Mouse (Mus musculus) layer of hippocampus, adult 8-10 months (tissue): ENCODE results near the gene Slco2b1. TPM values are rescaled to one million over a fixed set of nuclear protein-coding genes. Genes with fewer than 3 reads are reported as not detected.
"Not testable (repeated sequence)": the region's sequence is repeated elsewhere in the genome, so short reads cannot be mapped to it uniquely, and the experiment has no call there.

Experiments
- DNase-seq, 2 experiments: peaks; one replicate each; pipeline ENCODE4 v3.0.0; 2022; ENCODE audit warnings: low spot score in 2 of 2
- total RNA-seq, 4 experiments: library from RNA; stranded (reverse); gene quantifications; 2 replicates each; pipeline ENCODE4 v1.2.4; 2022

The Slco2b1 gene
- total RNA-seq: 10 to 100 TPM; 11.6 to 32.5 (median 21.0) TPM

DNA sequence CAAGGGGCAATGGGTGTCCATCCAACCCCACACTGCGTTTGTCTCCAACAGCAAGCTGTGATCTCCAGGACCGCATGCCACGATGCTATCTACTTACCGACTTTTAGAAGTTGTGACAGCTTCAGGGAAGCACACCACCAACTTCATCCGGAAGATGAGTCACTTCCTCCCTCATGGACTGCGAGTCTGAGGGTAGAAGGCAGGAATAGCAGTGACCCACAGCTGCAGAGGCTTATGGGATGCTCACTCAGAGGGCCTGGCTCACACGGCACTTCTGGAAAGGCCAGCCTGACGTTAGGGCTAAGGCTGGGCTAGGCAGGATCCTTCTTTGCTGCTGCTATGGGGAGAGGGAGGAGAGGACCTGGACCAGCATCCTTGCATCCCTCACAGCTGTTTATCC is at the start of gene Slco2b1:
Gene Slco2b1, minus strand, starts transcription at position 175 of the 400 bp plus-strand sequence.
- DNase-seq: no peak

DNA sequence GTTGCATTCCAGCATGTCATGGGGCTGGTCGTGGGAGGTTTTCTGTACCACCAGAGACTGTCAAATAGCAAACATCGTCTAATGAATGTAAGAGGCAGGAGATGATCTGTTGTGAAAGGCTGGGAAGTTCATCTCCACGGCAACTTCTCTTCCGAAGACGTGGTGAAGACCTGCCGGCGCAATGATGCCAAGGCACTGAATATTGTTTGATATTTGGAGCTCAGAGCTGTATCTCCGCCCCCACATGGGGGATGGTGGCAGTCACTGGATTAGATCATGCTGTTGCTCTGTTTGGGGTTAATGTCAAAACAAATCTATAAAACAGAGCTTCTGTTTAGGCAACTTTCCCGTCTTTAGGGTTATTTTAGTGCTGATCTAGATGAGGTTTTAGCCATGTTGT is 28.1 kb upstream of the Slco2b1 start:
- peak; percentile 16 to 17 for DNase-seq

DNA sequence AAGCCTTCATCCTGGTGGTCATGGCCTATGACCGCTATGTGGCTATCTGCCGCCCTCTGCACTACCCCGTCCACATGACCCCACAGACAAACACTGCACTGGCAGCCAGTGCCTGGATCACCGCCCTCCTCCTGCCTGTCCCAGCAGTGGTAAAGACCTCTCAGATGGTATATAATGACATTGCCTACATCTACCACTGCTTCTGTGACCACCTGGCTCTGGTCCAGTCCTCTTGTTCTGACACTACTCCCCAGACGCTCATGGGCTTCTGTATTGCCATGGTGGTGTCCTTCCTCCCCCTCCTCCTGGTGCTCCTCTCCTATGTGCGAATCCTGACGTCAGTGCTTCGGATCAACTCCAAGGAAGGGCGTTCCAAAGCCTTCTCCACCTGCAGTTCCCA is 24.4 kb upstream of the Slco2b1 start:
- not testable (repeated sequence) for DNase-seq

DNA sequence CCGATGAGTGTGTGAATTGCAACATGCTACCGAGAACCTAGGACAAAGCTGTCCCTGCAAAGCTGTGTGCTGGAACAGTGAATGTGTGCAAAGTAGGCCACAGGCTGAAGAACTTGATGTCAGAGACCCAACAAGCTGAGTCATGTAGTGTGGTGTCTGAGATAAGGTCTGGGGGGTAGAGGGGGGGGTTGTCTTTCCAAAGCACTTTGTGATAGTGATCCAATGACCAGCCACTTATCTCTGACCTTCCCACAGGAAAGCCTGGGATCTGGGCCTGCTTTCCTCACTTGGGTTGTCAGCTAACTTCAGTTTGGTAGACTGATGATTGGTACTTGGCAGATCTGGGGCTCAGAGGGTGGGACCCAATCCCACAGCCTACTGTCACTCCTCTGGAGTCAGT is 23.5 kb upstream of the Slco2b1 start:
- no peak for DNase-seq

DNA sequence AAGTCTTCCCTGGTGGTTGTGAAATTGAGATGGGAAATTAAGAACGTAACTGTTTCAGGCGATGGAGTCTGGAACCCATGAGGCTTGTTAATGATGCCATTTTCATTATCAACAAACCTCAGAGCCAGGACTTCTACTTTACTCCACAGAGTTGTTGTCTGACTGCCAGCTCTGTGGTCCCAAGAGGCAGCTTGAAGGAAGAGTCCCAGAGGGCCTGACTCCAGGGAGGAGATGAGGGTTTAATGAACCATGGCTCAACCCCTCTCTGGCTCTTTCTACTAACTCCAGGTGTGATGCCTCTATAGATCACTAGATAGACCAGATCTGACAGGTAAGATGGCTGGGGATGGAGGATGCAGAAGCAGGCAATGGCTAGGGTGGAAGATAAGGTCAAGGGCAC is 18.8 kb upstream of the Slco2b1 start, which contains the start of gene Olfr520:
Gene Olfr520, plus strand, starts transcription at position 301 of the 400 bp plus-strand sequence.
- DNase-seq: no peak

DNA sequence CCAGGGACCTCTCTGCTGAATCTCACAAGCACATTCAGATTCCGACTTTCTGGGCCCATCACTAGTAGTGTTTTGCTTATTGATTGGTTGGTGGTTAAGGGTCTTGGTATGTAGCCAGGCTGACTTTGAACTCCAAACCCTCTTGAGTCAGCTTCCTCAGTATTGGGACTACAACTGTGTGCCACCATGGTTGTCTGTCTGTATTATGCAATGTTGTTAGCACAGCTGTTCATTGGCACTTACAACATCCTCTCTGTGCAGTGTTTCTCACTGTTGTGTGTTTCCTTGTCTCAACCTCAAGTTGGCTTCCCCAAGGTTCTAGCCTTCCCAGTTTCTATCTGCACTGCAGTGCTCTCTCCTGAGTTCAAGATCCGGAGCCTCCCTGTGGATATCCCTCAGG is 5.4 kb upstream of the Slco2b1 start:
- DNase-seq: no peak

DNA sequence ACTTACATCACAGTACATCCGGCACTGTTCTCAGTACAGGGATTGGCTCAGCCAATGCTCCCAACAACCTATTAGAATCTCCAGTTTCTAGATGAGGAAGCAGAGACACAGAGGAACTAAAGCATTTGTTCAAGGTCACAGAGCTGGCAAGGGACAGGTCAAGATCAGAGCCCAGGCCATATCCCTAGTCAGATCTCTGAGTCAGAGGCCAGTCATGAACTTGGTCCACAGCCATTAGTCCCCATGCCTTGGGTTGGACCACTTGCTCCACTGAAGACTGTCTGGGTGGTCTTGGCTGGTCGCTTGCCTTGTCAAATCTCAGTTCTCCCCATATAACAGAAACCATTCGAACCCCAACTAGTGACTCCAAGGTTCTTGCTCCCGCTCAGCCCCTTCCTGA is 1.3 kb upstream of the Slco2b1 start:
- no peak for DNase-seq

DNA sequence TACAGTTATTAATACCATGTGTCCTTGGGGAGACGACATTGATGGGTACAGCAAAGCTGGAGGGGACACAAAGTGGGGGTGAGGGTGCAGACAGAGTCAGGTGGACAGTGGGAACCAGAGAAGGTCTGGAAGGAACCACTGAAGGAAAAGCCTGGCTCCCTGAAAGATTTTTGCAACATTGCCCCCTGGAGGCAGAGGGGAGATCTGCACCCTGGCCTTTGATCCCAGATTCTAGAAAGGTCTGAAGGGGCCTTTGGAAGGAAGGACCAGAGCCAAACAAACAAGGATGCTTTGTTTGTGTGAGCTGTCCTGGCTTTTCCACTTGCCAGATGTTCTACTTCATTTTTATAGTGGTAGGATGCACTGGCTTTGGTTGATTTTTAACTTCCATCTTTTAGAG is 664 bp downstream of the Slco2b1 start:
- peak in 1 of 2 experiments; percentile 56 for DNase-seq

DNA sequence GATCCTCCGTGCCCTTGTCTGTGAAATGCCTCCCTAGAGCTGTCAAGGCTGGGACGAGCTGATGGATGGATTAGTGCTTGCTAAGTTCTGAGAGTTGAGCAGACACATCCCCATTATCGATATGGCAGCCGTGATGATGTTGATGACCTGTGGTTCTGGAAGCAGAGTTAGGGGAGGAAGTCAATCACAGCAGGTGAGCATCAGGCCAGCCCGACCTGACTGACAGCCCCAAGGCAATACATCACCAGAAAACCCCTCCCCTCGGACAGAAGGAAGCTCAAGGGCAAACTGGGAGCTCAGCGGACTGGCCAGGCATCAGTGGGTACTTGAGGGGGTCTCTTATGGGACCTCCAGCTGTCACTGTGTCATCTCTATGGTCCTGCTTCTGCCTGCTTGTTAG is 1.1 kb downstream of the Slco2b1 start:
- no peak for DNase-seq

DNA sequence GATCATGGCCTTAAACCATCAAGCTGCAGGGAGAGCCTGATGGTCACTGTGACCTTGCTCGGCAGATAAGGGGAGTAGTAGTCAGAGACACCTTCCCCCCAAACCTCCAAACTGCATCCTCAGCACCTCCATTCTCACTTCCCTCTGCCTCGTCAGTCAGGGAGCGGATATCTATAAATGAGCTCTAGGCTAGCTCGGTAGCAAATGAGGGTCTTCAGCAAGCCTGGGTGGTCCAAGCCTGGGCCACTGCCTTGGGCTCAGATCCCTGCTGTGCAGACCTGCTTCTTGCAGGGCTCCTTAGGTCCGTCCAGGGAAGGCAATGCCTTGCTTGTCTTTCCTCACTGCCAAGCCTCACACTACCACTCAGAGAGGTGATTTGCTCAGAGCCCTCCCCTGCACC is 2.4 kb downstream of the Slco2b1 start:
- no peak for DNase-seq

DNA sequence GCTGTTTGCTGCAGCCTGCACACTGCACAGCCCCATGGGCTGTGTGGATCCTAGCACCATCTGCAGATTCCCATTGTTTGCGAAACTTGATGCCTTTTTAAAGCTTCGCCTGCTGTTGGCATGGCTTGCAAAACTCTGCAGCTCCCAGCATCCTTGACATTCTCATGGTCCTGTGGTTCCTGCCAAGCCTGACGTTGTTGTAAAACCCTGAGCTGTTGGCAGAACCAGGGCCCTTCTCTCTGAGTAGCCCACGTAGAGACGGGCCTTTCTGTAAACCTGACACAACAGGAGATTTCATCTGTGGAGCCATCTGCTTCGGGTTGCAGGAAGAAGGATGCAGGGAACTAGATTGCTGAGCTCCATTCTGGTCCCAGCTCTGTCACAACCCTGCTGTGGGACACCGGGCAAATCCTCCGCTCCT is 2.8 kb downstream of the Slco2b1 start:
- peak; percentile 85 to 87 for DNase-seq

DNA sequence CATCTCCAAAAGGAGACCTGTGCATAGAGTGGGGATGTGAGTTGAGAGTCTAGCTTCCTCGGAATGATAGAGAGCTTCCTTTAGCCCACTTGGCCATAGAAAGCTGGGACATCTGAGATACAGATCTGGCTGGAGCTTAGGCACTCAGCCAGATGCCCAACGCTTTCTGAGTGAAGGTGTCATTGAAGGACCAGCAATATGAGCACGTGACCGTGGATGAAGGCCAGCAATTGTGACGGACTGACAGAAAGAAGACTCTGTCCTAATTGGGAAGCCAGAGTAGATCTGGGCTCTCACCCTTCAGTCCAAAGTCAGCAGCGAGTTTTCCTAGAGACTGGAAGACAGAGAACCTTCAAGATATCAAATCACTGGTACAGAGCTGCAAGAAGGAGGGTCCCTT is 3.5 kb downstream of the Slco2b1 start:
- DNase-seq: no peak

DNA sequence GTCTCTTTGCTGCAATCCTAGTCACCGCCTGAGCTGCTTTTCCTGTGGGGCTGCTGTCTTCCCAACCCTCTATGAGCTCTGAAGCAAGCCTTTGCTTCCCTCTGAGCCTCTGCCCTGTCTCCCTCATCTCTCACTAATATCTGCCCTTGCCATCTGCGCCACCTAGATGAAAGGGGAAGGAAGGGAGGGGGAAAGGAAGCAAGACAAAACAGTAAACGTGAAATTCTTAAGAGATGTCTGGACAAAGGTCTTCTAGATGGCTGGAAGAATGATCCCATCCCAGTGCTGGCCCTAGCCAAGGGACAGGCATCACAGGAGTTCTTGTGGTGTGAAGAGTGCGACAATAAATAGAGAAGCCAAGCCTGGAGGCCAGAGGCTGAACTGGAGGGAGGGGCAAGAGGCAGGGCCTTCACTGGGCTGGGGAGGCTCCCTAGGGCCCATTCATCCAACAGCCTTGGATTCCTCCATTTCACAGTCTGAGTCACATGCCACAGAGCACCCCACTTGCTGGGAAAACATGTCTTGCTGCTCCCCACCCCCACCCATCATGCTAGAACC is 4.0 kb downstream of the Slco2b1 start:
- DNase-seq: no peak

DNA sequence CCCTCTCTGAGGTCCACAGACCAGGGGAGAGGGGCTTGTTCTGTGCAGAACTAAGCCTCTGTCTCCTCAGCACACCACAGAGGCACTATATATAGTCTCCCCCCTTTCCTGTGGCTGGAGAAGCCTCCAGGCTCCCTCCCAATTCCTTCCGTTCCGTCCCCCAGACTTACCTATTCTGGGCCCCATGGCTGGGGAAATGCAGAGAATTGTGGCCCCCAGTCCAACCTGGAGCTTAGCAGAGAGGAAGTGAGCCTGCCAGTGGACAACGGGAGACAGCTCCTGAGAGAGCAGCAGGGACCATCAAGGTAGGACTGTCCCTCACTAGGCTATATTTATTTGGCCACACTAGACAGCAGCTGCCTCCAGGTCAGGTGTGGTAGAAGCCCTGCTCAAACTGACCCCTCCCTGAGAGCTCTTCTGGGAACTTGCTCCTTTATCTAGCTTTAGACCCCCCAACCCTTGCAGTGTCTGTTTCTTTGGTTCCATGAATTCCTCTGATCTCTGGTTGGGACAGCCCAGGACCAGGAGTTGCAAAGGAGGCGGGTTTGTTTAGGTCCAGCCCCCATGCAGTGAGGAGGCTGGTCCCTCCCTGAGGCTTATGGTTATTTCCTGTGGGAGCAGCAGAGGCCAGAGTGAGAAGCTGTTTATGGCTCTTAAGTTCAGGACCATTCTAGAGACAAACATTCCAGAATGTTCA is 4.7 kb downstream of the Slco2b1 start:
- no peak for DNase-seq

DNA sequence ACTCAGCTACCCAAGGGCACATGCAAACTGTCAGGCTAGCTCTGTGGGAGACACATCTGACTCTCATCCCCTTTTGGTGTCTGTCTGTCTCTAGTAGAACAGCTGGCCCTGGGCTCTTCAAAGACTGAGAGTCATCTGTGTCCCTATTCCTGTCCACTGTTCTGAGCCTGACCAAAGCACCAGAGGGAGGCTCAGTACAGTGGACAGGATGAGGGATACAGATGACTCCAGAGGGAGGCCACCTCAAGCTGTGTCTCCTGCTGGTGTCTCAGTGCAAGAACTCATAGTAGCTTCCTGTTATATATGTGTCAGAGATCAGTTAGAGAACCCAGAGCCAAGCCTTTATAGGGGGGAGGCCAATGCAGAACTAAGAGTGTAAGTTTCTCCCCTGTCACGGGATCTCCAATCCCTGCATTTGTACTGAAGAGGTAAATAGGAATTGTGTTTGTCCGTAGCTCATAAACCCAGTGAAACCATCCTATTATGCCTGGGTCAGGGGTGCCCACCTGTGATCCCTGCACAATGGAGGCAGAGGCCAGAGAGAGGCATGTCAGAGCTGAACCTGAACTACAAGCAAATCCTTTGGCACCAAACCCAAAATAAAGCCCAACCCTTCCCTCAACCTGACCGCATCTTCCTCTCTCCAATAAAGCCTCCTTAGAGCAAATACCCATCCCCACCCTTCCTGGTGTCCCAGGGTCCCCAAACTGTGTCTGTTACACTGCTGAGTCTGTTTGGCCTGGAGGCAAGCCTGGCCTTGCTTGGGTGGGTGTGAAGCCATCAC is 6.2 kb downstream of the Slco2b1 start:
- DNase-seq: no peak

DNA sequence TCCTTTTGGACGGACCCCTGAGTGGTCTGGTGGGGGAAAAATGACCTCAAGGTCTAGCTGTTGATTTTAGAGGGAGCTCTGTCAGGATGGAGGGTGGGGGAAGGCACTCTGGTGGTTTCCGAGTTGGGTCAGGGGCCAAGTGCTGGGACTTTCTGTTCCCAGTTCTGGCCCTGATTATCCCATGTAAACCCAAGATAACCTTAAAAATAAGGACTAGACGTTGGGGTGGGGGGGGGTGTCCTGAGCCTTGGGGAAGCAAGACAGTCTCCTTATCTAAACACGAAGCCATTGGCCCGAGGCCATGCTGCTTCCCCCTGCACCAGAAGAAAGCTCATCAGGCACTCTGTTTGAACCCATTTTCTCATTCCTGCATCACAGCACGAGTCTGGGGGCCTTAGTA is 8.9 kb downstream of the Slco2b1 start:
- DNase-seq: no peak

DNA sequence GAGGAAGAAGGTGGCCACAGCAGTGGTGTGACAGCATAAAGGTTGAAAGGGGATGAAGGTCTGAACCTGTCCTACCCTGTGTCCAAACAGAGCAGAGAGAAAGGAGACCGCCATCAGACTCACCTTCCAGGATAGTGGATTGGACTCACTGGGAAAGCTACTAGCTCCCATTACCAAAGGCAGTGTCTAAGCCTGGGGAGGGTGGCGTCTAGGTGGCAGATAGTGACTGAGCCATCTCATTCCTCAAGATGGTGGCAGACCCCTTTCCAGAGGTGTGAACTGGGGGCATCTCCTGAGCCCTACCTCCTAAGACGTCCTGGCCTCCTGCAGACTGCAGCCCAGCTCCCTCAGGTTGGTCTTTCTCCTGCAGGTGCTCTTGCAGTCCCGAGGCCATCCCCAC is 10.5 kb downstream of the Slco2b1 start:
- no peak for DNase-seq

DNA sequence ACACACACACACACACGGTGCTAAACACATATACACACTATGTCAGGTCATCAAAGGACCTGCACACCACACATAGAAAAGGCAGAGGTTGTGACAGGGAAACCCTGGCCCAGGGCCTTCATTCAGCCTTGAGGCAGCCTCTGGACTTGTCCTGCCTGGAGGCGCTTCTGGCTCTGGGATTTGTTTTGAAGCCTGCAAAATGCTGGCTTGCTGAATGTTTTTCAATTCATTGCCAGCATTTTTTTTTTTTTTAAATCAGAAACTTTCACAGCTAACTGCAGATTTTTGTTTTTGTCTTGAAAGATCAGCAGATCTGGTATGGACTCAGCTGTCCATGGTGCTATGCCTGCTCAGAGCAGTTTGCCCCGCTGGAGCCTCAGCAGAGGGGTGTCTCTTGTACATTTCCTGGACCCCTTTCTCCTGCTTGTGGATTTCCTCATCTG is 11.4 kb downstream of the Slco2b1 start:
- no peak for DNase-seq

DNA sequence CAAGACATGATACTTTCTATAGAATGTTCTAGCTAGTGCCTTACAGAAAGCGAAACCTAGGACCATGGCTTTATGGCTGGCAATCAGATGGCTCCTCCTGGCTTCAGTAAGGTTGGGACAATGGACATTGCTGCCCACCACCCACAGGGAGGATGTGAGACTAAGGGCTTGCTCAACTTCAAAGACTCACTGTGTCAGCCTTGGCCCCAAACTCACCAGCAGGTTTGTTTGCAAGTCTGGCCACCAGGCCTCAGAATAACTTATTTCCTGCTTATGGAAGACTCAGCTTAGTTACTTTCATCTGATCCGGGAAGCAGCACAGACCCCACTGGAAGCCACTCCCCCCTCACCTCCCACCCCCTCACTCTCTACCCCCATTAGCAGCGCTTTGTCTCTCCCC is 12.0 kb downstream of the Slco2b1 start:
- no peak for DNase-seq

DNA sequence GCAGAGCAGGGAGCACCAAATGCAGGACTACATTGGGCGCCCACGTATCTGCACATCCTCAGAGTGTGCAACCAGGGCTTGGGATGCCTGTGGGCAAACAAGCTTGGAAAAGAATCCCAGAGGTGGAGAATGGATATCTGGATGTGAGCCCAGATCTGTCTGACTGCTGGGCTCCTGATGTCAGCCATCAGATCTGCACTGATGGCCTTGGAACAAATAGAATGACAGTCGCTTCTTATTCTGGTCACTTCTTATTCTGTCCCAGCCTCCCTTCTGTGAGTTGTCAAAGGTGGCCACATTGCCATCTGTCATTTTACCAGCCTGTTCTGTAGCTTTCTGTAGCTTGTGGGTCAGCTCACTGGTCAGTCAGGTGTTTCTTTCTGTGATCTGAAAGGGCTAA is 12.6 kb downstream of the Slco2b1 start:
- DNase-seq: no peak

DNA sequence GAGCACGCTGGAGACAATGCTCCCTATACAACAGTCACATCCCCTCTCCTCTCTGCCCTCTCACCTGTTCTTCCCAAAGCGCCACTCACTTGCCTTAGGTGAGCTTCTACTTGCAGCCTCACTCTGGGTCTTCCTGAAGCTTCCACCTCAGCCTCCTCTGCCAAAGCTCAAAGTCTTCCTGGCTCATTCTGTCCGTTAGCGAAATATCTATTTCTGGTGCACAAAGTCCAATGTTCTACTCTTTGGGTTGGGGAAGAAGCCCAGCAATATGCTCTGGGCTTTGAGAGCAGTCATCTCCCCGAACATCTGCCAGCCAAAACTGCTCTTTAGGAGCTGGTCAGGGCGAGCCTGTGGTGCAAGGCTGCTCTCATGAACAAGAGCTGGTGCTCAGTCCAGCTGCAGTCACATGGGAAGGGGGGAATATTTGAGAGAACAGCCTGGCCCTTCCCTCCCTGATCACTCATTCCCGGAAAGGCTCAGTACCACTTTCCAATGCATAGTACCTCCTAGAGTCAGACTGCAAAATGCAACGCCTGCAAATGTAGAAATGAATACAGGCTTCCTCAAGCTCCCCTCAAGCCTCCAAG is 15.6 kb downstream of the Slco2b1 start:
- no peak for DNase-seq

DNA sequence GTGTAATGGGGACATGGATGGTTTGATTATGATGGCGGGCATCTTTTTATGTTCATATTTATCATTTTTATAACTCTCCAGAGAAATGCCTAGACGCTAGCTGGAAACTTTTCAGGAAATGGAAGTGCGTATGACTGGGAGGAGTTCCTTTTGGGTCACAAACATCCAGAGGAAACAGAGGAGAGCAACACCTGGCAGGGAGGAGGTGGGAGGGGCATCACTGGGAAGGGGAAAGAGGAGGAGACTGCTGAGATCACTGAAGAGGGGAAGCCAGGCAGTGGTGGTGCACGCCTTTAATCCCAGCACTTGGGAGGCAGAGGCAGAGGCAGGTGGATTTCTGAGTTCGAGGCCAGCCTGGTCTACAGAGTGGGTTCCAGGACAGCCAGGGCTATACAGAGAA is 16.7 kb downstream of the Slco2b1 start:
- DNase-seq: not testable (repeated sequence)
